Mouse (Mus musculus) thymus, adult 2 months (tissue): Measurements from ENCODE around the gene Pth1r. TPM values are rescaled to one million over a fixed set of nuclear protein-coding genes. Genes with fewer than 3 reads are reported as not detected.

Source experiments
- DNase-seq: peaks from one replicate; pipeline ENCODE4 v3.0.0; 2021
- H3K27ac ChIP-seq: fragments of 200-500 bp; 2 replicates; pipeline ENCODE4 v1.5.1; 2012; ENCODE audit warnings: low read length, control low read depth; ENCODE audit not compliant: control insufficient read depth, insufficient read depth
- H3K27me3 ChIP-seq: fragments of 200-500 bp; 2 replicates; pipeline ENCODE4 v1.6.1; 2012; ENCODE audit warnings: mild to moderate bottlenecking, low read length, moderate library complexity, mixed read lengths; ENCODE audit not compliant: control insufficient read depth, insufficient read depth
- H3K36me3 ChIP-seq: fragments of 200-500 bp; 2 replicates; pipeline ENCODE4 v1.6.1; 2012; ENCODE audit warnings: mild to moderate bottlenecking, low read length, moderate library complexity; ENCODE audit not compliant: control insufficient read depth, insufficient read depth
- H3K4me1 ChIP-seq: fragments of 200-500 bp; replicated peaks from 2 replicates; pipeline ENCODE4 v1.6.1; 2012; ENCODE audit warnings: low read length; ENCODE audit not compliant: control insufficient read depth, insufficient read depth
- H3K4me3 ChIP-seq: fragments of 200-500 bp; 2 replicates; pipeline ENCODE4 v1.5.1; 2012; ENCODE audit warnings: mild to moderate bottlenecking, low read length, control low read depth, moderate library complexity; ENCODE audit not compliant: control insufficient read depth, insufficient read depth
- CTCF ChIP-seq: fragments of 200-500 bp; IDR thresholded peaks from 2 replicates; pipeline ENCODE4 v1.5.1; 2012; ENCODE audit warnings: mild to moderate bottlenecking, control low read depth, low read length, moderate library complexity, borderline replicate concordance; ENCODE audit not compliant: control insufficient read depth, poor library complexity, insufficient read depth; ENCODE audit errors: extremely low read depth
- POLR2A ChIP-seq: fragments of 200-500 bp; IDR thresholded peaks from 2 replicates; pipeline ENCODE4 v1.6.1; 2012; ENCODE audit warnings: mild to moderate bottlenecking, low read length, control low read depth, moderate library complexity; ENCODE audit not compliant: control insufficient read depth, poor library complexity, insufficient read depth; ENCODE audit errors: extremely low read depth
- WGBS: fragments of 180-500 bp; shearing (Covaris S2); methylation state at CpG from one replicate; pipeline ENCODE4 v1.1.7; 2018; 5-methylcytosine and 5-hydroxymethylcytosine counted together
- polyA plus RNA-seq: library from polyadenylated mRNA; depleted of rRNA; stranded (reverse); fragments of >200 nt; gene quantifications from 2 replicates; pipeline ENCODE4 v1.2.3, GENCODE M21; 2012

Pth1r gene
- polyA plus RNA-seq, 1 experiment, result 5.8 TPM

DNA sequence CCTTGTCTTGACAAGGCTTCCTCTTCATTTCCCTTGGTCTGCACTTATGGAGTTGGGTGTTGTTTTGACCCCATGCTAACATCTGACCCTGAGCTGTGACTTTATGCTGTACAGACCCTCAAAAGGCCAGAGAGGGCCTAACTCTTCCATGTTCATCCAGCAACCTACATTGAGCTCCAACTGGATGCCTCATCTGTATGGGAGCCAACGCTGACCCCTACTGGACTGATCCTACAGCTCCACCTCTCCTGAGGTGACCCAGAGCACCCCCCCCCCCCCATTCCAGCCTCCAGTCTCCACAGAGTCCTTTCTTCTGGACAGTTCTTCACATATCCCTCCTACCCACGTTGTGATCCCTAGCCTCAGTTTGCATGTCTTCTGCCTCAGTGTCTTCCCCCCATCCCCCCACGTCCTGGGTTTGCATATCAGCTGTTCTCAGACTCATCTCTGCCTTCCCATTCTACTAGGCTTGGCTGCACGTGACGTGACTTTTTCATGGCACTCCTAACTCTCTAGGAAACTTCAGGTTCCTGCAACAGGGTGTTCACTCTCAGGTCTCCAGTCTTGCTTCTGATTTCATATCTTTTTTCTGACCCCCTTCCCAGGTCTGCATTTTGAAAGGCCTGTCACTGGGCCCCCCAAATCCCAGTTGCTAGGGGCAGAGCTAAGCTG is 32.4 kb upstream of the Pth1r start:
- Histone ChIP-seq H3K27me3 (no peaks in the 10 kb centered on the region; the same call in 1 of the 2 replicates), H3K27ac (no peak overlapping the region), H3K4me1 (no peaks in the 10 kb centered on the region; the same call in 1 of the 2 replicates), H3K4me3 (no peak overlapping the region), H3K36me3 (no peaks in the 10 kb centered on the region)
- DNase-seq, result no peak
- WGBS, result 81% methylated on average over 5 of the region's 5 CpGs
- TF ChIP-seq CTCF (no peak), POLR2A (no peak)

- no peak overlapping the region for H3K27ac ChIP-seq
These were observed 31.6 kb upstream of the Pth1r start for GRCm38 (mm10) chr9:110778559-110778958.

DNA sequence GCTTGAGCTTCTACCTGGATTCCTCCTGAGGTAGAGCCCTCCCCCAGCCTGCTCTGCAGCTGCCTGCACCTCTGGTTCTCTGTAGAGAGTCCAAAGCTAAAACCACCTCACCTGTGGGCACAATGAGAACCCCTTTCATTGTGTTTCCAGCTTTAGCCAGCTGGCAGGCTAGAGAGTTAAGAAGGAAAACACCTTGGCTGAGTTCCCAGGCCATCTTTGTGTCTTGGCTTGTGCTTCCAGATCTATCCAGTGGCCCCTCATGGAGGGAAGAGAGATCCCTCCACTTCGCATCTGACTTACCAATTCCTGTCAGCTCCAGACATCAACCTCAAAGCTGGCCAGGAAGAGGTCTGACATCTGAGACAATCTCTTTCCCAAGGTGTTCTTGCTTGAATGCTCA is 31.2 kb upstream of the Pth1r start:
- DNase-seq, result no peak
- H3K4me3 ChIP-seq, result no peak overlapping the region
- H3K27me3 ChIP-seq, result no peaks in the 10 kb centered on the region; the same call in 1 of the 2 replicates
- WGBS, result 89% methylated on average over 1 of the region's 1 CpGs
- H3K4me1 ChIP-seq, result no peaks in the 10 kb centered on the region; the same call in 1 of the 2 replicates
- no peaks in the 10 kb centered on the region for H3K36me3 ChIP-seq
- no peak for TF ChIP-seq POLR2A
- TF ChIP-seq CTCF, result no peak
- no peak overlapping the region for H3K27ac ChIP-seq

More at GRCm38 (mm10) chr9:110778559-110778958, 31.6 kb upstream of the Pth1r start:
- DNase-seq, result no peak
- Histone ChIP-seq H3K4me3 (no peak overlapping the region), H3K4me1 (no peaks in the 10 kb centered on the region; the same call in 1 of the 2 replicates), H3K27me3 (no peaks in the 10 kb centered on the region; the same call in 1 of the 2 replicates), H3K36me3 (no peaks in the 10 kb centered on the region)
- 88% methylated on average over 7 of the region's 7 CpGs for WGBS
- TF ChIP-seq CTCF (no peak), POLR2A (no peak)

DNA sequence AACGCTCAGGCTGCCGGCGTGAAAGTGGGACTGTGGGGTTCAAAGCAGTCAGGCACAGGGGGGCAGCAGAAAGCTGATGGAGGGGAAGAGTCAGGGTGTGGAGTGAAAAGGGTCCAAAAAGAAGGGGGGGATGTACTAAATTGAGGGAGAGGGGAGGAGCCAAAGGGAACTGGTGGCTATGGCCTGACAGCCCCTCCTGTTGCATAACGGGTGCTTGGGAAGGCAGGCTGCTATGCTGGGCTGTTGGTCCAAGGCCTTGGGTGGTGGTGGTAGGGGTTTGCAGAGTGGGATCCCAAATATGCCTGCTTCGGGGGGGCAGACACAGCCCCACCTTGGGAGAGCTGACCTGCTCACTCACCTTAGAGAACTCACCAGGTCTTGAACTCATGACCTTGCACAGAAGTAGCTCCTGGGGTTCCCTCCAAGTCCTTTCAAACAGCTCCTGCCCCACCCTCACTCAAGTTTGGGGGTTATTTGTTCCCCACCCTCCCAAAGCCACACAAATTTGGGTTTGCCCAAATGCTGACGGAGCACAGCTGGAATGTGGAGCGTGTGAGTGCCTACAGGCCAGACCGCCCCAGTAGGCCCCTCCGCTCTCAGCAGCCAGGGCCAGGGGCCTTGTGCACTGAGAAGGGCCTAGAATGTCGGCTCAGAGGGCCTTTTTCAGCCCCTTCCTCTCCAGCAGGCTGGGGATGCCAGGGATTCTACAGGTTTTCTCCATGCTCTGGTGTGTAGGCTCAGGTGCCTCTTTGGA is 28.5 kb upstream of the Pth1r start:
- Histone ChIP-seq H3K27me3 (no peaks in the 10 kb centered on the region), H3K36me3 (no peaks in the 10 kb centered on the region), H3K4me1 (no peaks in the 10 kb centered on the region), H3K27ac (no peak overlapping the region), H3K4me3 (no peak overlapping the region)
- WGBS, result 94% methylated on average over 10 of the region's 10 CpGs
- no peak for TF ChIP-seq CTCF
- no peak for TF ChIP-seq POLR2A
- no peak for DNase-seq

DNA sequence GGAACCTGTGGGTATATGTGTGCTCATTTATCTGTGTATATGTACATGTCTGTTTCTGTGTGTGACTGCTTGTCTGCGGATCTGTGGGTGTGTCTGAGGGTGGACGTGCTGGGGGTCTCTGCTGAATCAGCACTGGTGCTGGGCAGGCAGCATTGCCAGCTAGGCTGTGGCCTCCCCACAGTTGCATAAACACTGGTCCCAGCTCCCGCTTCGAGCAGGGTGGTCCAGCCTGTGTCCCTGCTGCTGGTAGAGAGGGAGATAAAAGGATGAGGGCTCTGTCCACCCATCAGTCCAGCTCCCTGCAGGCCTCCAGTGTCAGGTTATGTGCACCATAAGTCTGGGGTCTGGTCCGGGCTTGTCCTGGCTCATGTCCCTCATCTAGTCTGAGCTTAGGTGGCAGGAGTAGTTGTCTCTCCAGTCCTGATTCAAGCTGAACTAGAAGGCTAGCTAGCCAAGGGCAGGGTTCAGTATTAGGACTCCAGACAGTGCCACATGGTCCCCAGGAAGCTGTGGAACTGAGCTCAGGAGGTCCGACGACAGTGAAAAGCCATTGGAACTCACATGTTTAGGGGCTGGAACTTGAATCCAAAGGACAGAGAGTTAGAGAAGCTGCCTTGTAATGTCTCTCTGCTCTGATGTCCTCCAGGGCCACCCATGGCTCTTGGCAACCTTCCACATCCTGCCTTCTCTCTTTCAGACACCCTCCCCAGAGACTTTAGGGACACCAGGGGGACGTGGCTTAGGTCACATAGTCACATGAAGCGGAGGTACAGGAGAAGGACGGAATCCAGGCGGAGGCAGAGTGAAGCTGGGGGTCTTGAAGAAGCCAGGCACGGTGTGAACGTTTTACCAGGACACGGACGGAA is 27.7 kb upstream of the Pth1r start:
- DNase-seq, result no peak
- H3K4me1 ChIP-seq, result no peaks in the 10 kb centered on the region
- TF ChIP-seq CTCF (no peak), POLR2A (no peak)
- no peaks in the 10 kb centered on the region for H3K36me3 ChIP-seq
- H3K27ac ChIP-seq, result no peak overlapping the region
- WGBS, result 95% methylated on average over 15 of the region's 15 CpGs
- H3K4me3 ChIP-seq, result no peak overlapping the region
- H3K27me3 ChIP-seq, result no peaks in the 10 kb centered on the region

GRCm38 (mm10) chr9:110772336-110772735 is 25.4 kb upstream of the Pth1r start:
- no peak for DNase-seq
- Histone ChIP-seq H3K36me3 (no peaks in the 10 kb centered on the region), H3K27ac (no peak overlapping the region), H3K27me3 (no peaks in the 10 kb centered on the region), H3K4me1 (no peaks in the 10 kb centered on the region), H3K4me3 (no peak overlapping the region)
- no peak for TF ChIP-seq CTCF
- no peak for TF ChIP-seq POLR2A
- WGBS, result 95% methylated on average over 10 of the region's 10 CpGs

DNA sequence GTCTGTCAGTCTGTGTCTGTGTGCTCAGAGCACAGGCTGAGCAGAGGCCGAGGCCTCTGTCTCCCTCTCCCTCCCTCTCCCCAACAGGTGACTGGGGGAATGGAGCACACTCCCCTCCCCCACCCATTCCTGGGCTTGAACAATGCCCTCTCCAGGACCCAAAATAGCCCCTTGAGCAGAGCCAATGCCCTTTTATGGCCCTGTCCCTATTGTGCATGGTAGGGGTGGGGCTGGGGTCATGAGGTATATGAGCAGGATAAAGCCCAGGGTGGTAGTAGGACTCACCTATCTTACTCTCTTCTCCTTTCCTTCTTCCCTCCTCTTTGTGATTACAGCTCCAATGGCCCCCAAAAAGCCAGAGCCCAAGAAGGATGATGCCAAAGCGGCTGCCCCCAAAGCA is 16.5 kb upstream of the Pth1r start:
- Histone ChIP-seq H3K36me3 (no peaks in the 10 kb centered on the region), H3K4me3 (no peak overlapping the region), H3K27me3 (no peaks in the 10 kb centered on the region), H3K27ac (no peak overlapping the region), H3K4me1 (no peaks in the 10 kb centered on the region)
- TF ChIP-seq POLR2A (no peak), CTCF (no peak)
- 88% methylated on average over 2 of the region's 2 CpGs for WGBS
- DNase-seq, result no peak
